Mouse (Mus musculus) testis, adult 2 months (tissue): ENCODE measurements around the gene Fam98a. TPM values are rescaled to one million over a fixed set of nuclear protein-coding genes. Genes with fewer than 3 reads are reported as not detected.

Experiments
- H3K27ac ChIP-seq: fragments of 200-500 bp; 2 replicates; pipeline ENCODE4 v1.5.1; 2012; ENCODE audit warnings: low read depth, low read length; ENCODE audit not compliant: control insufficient read depth, insufficient read depth
- H3K27me3 ChIP-seq: fragments of 200-500 bp; 2 replicates; pipeline ENCODE4 v1.6.1; 2012; ENCODE audit warnings: mild to moderate bottlenecking, low read length, moderate library complexity; ENCODE audit not compliant: control insufficient read depth, insufficient read depth
- H3K36me3 ChIP-seq: fragments of 200-500 bp; 2 replicates; pipeline ENCODE4 v1.6.1; 2012; ENCODE audit warnings: mild to moderate bottlenecking, low read length; ENCODE audit not compliant: control insufficient read depth, insufficient read depth
- H3K4me1 ChIP-seq: fragments of 200-500 bp; 2 replicates; pipeline ENCODE4 v1.6.1; 2012; ENCODE audit warnings: low read length; ENCODE audit not compliant: control insufficient read depth, insufficient read depth
- H3K4me3 ChIP-seq: fragments of 200-500 bp; 2 replicates; pipeline ENCODE4 v1.5.1; 2012; ENCODE audit warnings: low read depth, mild to moderate bottlenecking, low read length, moderate library complexity, mixed read lengths; ENCODE audit not compliant: control insufficient read depth
- CTCF ChIP-seq: fragments of 200-500 bp; IDR thresholded peaks from 2 replicates; pipeline ENCODE4 v1.5.1; 2012; ENCODE audit warnings: low read depth, mild to moderate bottlenecking, inconsistent platforms, low read length, moderate library complexity; ENCODE audit not compliant: control insufficient read depth, insufficient read depth, insufficient replicate concordance
- POLR2A ChIP-seq: fragments of 200-500 bp; IDR thresholded peaks from 2 replicates; pipeline ENCODE4 v1.6.1; 2012; ENCODE audit warnings: low read depth, mild to moderate bottlenecking, inconsistent platforms, low read length, moderate library complexity; ENCODE audit not compliant: control insufficient read depth
- polyA plus RNA-seq: library from polyadenylated mRNA; depleted of rRNA; stranded (reverse); fragments of >200 nt; gene quantifications from 2 replicates; pipeline ENCODE4 v1.2.3, GENCODE M21; 2012

Gene Fam98a
- polyA plus RNA-seq, 1 experiment = 57.9 TPM

DNA sequence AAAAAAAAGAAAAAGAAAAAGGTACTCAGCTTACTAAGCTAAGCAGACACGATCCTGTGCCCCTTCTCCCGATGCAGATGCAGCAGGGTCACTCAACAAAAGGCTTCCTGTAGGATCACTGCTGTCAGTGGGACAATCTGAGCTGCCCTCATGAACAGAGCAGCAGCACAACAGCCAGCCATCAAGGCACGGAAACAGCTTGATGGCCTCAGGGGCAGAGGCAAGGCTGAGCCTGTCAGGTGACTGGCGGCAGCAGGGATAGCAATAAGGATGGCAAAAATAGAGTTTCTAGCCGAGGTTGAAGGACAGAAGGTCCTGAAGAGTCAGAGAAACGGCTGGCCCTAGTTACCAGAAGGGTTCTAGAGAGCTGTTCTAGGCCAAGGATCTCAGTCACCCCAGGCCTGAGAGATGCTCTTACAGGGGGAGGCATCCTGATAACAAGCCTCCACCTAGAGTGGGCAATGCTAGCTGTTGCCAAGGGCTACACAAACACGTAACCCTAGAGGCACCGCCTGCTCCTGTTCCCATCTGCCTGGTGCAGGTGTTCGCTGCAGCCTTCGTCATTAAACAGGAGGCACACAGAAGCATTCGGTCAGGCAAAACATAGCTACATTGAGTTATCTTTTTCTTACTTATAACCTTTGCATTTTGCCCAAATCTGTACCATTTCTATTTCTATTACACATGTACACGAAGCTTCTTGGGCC lies 17.3 kb downstream of the Fam98a start:
- no peaks in the 10 kb centered on the region for H3K27me3 ChIP-seq
- H3K36me3 ChIP-seq = peaks cover 2% of the 10 kb centered on the region; the same call in 1 of the 2 replicates
- no peak overlapping the region for H3K4me3 ChIP-seq
- no peak; the same call in 1 of the 2 replicates for TF ChIP-seq CTCF
- no peak for TF ChIP-seq POLR2A
- H3K4me1 ChIP-seq = peaks cover 2% of the 10 kb centered on the region; the same call in 1 of the 2 replicates
- no peak overlapping the region for H3K27ac ChIP-seq

DNA sequence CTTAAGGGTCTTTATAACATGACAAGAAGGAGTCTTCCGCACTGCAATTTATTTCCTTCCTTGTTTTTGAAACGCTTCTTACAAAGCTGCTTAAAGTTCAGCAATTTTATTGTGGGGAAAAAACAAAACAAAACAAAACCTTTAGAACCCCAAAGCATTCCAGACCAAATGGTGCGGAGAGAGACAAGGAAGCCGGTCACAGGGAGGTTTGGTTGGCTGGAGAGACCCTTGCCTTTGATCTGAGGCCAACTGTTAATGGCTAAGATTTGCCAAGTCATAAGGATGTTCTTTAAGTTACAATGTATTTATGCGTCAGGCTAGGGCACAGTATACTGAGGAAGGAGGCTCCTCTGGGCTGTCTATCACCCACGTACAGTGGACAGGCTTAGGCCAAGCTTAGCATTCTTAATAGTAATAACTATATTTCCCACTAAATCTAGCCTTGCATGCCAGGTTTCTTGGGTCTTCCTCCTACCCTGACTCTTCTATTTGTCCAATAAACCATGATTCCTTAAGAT lies 19.2 kb downstream of the Fam98a start:
- H3K4me1 ChIP-seq = peaks cover 2% of the 10 kb centered on the region; the same call in 1 of the 2 replicates
- no peak for TF ChIP-seq POLR2A
- H3K27ac ChIP-seq = no peak overlapping the region
- no peaks in the 10 kb centered on the region for H3K36me3 ChIP-seq
- no peaks in the 10 kb centered on the region for H3K27me3 ChIP-seq
- H3K4me3 ChIP-seq = no peak overlapping the region

DNA sequence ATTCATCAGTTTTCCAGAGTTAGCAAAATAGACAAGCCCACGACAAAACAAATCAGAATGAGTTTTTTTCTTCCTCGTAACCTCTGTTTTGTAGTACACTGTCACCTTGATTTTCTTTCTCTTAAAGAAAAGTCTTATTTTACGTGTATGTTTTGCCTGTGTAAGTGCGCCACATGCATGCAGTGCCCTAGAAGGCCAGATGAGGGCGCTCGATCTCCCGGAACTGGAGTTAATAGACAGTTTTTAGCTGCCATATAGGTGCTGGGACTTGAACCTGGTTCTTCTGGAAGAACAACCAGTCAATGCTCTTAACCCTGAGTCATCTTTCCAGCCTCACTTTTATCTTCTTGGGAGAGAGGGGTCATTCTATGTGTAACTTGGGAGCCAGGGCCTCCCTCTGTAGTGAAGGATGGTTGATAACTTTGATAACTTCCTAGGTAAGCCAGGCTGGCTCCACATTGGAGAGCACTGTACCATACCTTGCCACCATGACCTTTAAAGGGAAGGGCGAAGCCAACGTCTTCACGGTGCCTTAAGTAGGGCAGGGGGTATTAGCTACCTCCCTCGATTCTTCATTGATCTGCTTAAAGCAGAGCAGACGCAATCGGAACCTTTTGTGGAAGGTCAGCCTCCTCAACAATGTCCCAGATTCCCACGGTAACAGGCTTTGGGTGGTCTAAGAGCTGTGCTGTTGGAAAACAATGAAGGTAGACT lies 22.4 kb downstream of the Fam98a start:
- H3K4me1 ChIP-seq = peaks cover 2% of the 10 kb centered on the region; the same call in 1 of the 2 replicates
- no peaks in the 10 kb centered on the region for H3K36me3 ChIP-seq
- no peaks in the 10 kb centered on the region for H3K27me3 ChIP-seq
- TF ChIP-seq CTCF = peak; percentile 26; the same call in 1 of the 2 replicates
- TF ChIP-seq POLR2A = no peak
- H3K4me3 ChIP-seq = no peak overlapping the region
- no peak overlapping the region for H3K27ac ChIP-seq

DNA sequence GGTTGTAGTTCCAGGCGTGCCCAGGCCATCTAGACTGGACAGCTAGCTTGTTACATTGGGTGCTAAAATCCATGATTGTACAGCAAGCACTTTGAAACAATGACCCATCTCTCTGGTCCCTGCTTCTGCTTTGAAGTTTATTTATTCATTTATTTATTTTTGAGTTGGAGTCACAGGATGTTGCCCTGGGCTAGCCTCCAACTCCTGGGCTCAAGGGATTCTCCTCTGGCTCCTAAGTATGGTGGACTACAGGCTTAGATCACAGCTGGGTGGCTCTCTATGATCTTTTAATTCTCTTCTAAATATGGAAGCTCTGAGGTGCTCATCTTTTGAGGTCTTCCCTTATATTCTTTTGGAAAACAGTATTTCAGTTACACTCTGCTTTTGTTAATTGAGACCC lies 25.3 kb downstream of the Fam98a start:
- no peak for TF ChIP-seq CTCF
- TF ChIP-seq POLR2A = no peak

DNA sequence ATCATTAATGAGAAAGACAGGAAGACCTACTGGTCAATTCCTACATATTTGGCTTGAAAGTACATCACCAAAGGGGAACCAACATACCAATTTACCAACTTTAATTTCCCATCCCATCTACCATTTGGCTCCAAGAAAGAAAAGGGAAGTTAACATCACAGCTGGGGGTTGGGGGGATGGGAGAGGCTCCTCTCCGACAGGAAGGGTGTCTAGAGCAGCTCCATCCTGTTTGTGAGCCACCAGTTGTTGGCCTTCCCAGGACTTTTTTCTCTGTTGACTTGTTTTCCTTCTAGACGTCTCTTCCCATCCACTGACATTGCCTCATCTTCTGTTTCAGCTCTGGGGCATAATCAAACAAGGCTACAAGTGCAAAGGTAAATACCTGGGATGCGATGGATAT lies 27.9 kb downstream of the Fam98a start:
- Histone ChIP-seq H3K4me3 (no peak overlapping the region), H3K27ac (no peak overlapping the region), H3K36me3 (no peaks in the 10 kb centered on the region), H3K27me3 (no peaks in the 10 kb centered on the region), H3K4me1 (no peaks in the 10 kb centered on the region; the same call in 1 of the 2 replicates)
- no peak for TF ChIP-seq POLR2A
- no peak for TF ChIP-seq CTCF

More for the DNA sequence above, 25.3 kb downstream of the Fam98a start:
- no peaks in the 10 kb centered on the region for H3K36me3 ChIP-seq
- no peak overlapping the region for H3K4me3 ChIP-seq
- H3K4me1 ChIP-seq = peaks cover 2% of the 10 kb centered on the region
- no peak overlapping the region for H3K27ac ChIP-seq
- no peaks in the 10 kb centered on the region for H3K27me3 ChIP-seq

DNA sequence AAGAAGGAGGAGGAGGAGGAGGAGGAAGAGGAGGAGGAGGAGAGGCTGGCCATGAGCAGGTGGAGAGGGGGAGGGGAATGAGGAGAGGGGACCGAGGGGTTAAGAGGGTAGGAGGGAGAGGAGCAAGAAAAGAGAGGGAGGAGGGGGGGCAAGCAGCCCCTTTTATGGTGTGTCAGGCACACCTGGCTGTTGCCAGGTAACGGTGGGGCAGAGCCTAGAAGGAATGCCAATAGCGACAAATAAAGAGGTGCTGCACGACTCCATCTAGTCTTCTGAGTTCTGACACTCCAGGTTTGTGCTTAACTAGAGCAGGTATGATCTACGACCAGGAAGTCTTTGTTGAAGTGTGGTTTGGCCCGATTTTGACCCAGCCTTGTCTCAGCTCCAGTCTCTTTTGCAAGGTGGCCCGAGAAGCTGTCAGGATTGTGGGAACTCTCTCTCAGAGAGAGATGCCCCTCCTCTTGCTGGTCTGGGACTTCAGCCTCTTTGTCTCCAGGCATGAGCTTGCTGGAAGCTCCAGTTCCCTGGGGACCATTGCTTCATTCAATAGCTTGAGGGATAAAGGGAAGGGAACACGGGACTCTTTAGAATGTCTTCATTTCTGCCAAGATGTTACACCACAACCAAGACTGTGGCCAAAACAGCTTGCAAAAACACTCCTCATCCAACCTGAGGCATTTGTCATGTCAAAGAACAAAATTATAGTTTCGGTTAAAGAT lies 29.2 kb downstream of the Fam98a start:
- Histone ChIP-seq H3K27me3 (no peaks in the 10 kb centered on the region), H3K4me3 (no peak overlapping the region), H3K36me3 (no peaks in the 10 kb centered on the region), H3K27ac (no peak overlapping the region), H3K4me1 (no peaks in the 10 kb centered on the region; the same call in 1 of the 2 replicates)
- TF ChIP-seq POLR2A = no peak
- TF ChIP-seq CTCF = no peak
